Mouse (Mus musculus): ENCODE measurements around the gene Gm9639. TPM values are rescaled to one million over a fixed set of nuclear protein-coding genes. Genes with fewer than 3 reads are reported as not detected.
A peak's percentile ranks its signal among the peaks of the same experiment; 100 is the strongest.
"Not testable (repeated sequence)": the region's sequence is repeated elsewhere in the genome, so short reads cannot be mapped to it uniquely, and the experiment has no call there.

Gm9639 gene
- total RNA-seq (2021) = not detected in 2 replicates
- long read RNA-seq, experiment 1 = 0 reads
- long read RNA-seq, experiment 2 = 0 reads

DNA sequence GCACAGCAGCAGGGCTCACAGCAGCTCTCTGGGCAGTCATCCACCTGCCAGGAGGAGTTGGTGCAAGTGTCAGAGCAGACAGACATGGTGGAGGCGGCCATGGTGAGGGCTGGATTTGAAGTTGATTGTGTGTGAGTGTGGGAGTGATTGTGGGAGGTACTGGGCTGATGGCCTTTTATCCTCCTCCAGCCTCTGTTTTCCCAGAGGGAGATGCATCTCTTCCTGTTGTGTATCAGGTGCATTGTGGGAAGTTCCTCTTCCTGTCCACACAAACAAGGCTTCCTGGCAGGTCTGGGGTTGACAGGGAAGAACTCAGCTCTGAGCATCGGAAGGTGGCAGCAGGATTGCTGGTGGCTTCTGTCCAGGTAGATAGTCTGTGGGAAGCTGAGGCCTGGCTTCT, at the start of gene Gm9639:
Gm9639 (minus strand) TSS at position 101 of the 400 bp plus-strand sequence.
- DNase-seq = no peak

DNA sequence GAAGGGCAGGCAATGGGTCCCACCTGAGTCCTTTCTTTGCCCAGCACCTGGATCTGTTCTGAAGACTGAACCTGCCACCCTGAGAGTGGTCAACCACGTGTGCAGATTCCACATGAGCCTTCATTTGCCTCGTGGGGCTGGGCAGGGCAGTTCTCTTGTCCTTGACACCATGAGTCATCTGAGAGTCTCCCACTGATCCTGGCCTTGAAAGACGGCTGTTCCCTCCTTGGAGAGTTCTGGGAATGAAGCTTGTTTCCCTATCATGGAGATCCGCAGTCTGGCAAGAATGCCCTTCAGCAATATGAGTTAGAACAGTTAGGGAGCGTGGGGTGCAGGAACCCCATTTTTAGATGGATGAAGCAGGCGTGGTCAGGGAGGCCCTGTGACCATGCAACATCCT, 44.1 kb upstream of the Gm9639 start:
- DNase-seq = peak; percentile 15

DNA sequence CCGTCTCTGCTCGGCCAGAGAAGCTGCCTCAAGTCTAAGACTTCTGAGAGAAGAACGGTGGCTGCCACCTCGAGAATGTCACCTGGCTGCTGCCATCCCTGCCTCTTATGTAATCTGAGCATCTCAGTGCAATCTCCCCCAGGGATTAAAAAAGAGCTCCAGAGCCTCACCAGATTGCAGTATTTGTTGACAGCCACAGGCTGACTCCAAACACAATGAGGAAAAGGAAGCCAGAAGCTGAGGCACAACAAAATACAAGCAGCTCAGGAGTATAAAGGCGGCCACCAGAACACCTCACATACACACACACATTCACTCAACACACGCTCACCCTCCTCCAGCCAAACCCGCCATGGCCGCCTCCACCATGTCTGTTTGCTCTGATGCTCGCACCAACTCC, 40.8 kb upstream of the Gm9639 start, which contains the start of gene Krtap10-10:
Krtap10-10 (plus strand) TSS at position 301 of the 400 bp plus-strand sequence.
- no peak for DNase-seq

DNA sequence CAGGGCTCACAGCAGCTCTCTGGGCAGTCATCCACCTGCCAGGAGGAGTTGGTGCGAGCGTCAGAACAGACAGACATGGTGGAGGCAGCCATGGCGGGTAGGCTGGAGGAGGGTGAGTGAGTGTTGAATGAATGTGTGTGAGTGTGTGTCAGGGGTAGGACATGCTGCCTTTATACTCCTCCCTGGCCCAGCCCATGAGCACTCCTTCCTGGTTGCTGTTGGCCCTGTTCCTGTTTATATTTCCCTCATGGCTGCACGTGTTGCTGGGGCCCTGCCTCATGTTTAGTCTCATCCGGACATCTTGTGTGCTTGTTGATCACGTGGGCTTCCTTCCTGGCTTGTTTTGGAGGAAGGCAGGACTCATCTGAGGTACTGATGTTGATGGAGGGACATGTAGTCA, 32.1 kb upstream of the Gm9639 start, which contains the start of gene Krtap10-4:
Krtap10-4 (minus strand) TSS at position 145 of the 400 bp plus-strand sequence.
- DNase-seq = no peak

- no peak for DNase-seq
Observed at GRCm38 (mm10) chr10:77819203-77819602, 24.3 kb upstream of the Gm9639 start.

DNA sequence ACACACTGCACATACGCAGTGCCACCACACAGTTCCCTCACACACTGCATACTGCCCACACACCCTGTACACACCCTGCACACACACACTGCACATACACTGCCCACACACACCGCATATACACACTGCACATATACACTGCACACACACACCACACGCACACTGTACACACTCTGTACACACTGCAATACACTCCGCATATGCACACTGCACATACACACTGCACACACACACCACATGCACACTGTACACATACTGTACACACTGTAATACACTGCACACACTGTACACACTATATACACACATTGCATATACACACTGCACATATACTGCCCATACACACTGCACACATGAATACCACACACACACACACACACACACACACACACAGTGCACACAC, 23.6 kb upstream of the Gm9639 start:
- DNase-seq = no peak

- peak; percentile 53 for DNase-seq
Observed at GRCm38 (mm10) chr10:77815514-77815913, 20.6 kb upstream of the Gm9639 start.

GRCm38 (mm10) chr10:77814382-77814781, 19.5 kb upstream of the Gm9639 start, which contains the start of gene Gm2696:
TSS of gene Gm2696 (plus strand) at chr10:77814682.
- no peak for DNase-seq

DNA sequence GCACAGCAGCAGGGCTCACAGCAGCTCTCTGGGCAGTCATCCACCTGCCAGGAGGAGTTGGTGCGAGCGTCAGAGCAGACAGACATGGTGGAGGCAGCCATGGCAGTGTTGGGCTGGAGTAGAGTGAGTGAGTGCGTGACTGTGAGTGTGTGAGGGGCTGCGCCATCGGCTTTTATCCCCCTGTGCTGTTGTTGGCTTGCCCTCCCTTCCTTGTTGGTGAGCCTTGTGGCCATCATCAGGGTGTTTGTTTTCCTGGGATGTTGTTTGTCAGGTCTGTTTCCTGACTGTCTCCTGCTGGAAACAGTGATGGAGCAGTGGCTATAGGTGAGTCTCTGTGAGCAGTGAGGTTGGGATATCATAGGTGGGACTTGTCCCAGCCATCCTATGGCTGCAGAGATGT, 16.9 kb upstream of the Gm9639 start, which contains the start of gene Gm9507:
Gm9507 (minus strand) TSS at position 101 of the 400 bp plus-strand sequence.
- DNase-seq = no peak

- DNase-seq = no peak
Observed at GRCm38 (mm10) chr10:77804095-77804494, 9.2 kb upstream of the Gm9639 start.

GRCm38 (mm10) chr10:77798921-77799508, 4.1 kb upstream of the Gm9639 start, which contains the start of gene Gm19668:
TSS of gene Gm19668 (minus strand) at chr10:77799133.
- DNase-seq = no peak

DNA sequence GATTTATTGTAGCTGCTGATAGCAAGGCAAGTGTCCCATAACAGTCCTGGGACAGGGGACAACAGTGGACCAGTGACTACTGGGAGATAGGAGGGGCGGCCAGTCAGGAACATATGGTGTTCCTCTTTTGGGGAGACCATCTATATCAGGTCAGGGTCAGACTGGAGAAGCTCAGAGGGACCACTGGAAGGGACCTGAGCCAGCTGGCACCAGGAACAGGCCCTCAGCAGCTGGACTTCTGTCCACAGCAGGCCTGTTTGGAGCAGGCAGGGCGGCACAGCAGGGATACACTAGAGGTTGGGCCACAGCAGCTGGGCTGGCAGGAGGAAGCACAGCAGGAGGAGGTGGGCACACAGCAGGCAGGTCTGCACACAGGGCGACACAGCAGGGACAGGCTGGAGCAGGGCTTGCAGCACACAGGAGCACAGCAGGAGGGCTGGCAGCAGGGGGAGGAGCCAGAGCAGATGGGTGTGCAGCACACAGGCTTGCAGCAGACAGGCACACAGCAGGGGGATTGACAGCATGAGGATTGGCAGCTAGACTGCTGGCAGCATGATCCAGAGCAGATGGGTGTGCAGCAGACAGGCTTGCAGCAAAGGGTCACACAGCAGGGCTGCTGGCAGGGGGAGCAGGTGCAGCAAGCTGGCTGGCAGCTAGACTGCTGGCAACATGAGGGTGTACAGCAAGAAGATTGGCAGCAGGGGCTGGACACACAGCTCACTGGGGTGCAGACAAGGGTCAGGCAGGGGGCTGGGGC, 3.5 kb upstream of the Gm9639 start:
- DNase-seq = not testable (repeated sequence)

- DNase-seq = no peak
Observed at GRCm38 (mm10) chr10:77797677-77798076, 2.8 kb upstream of the Gm9639 start.

- no peak for DNase-seq
Observed at GRCm38 (mm10) chr10:77788621-77789020, 6.3 kb downstream of the Gm9639 start.

DNA sequence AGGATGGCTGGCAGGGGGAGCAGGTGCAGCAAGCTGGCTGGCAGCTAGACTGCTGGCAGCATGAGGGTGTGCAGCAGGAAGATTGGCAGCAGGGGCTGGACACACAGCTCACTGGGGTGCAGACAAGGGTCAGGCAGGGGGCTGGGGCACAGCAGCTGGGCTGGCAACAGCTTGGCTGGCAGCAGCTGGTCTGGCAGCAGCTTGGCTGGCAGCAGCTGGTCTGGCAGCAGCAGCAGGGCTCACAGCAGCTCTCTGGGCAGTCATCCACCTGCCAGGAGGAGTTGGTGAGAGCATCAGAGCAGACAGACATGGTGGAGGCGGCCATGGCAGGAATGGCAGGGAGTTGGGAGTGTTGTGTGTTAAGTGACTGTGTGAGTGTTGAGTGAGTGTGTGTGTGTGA, 7.0 kb downstream of the Gm9639 start, which contains the start of gene Gm7137:
Gm7137 (minus strand) TSS at position 325 of the 400 bp plus-strand sequence.
- peak; percentile 16 for DNase-seq

DNA sequence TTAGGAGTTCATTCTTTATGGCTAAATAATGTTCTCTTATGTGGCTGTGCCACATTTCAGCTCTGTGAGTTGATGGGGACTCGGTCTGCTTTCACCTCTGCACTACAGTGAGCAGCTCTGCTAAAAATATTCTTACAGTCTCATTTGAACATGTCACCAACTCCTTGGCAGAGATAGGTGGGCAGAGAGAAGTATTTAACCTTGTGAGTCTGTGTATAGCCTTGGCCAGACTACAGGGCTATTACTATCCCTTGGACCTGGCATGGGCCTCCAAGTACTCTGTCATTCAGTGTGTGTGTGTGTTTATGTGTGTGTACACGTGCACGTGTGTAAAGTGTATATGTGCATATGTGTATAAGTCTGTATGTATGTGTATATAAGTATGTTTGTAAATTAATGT, 11.5 kb downstream of the Gm9639 start:
- not testable (repeated sequence) for DNase-seq

DNA sequence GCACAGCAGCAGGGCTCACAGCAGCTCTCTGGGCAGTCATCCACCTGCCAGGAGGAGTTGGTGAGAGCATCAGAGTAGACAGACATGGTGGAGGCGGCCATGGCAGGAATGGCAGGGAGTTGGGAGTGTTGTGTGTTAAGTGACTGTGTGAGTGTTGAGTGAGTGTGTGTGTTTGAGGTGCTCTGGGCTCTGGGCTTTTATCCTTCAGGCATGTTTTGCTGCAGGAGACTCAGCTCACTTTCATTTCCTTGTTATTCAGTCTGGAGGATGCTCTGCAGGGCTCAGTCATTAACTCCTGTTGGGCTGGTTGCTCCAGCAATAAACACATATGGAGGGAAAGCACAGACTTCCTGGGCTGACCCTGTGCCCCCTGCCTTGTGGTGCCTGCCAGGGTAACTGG, 12.4 kb downstream of the Gm9639 start, which contains the start of gene Gm3250:
Gm3250 (minus strand) TSS at position 101 of the 400 bp plus-strand sequence.
- not testable (repeated sequence) for DNase-seq

DNA sequence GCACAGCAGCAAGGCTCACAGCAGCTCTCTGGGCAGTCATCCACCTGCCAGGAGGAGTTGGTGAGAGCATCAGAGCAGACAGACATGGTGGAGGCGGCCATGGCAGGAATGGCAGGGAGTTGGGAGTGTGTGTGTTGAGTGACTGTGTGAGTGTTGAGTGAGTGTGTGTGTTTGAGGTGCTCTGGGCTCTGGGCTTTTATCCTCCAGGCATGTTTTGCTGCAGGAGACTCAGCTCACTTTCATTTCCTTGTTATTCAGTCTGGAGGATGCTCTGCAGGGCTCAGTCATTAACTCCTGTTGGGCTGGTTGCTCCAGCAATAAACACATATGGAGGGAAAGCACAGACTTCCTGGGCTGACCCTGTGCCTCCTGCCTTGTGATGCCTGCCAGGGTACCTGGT, 18.0 kb downstream of the Gm9639 start, which contains the start of gene Gm7138:
Gm7138 (minus strand) TSS at position 101 of the 400 bp plus-strand sequence.
- DNase-seq = not testable (repeated sequence)

- DNase-seq = not testable (repeated sequence)
Observed at GRCm38 (mm10) chr10:77772142-77772541, 22.7 kb downstream of the Gm9639 start.

DNA sequence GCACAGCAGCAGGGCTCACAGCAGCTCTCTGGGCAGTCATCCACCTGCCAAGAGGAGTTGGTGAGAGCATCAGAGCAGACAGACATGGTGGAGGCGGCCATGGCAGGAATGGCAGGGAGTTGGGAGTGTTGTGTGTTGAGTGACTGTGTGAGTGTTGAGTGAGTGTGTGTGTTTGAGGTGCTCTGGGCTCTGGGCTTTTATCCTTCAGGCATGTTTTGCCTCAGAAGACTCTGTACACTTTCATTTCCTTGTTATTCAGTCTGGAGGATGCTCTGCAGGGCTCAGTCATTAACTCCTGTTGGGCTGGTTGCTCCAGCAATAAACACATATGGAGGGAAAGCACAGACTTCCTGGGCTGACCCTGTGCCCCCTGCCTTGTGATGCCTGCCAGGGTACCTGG, 23.7 kb downstream of the Gm9639 start, which contains the start of gene Gm3238:
Gm3238 (minus strand) TSS at position 101 of the 400 bp plus-strand sequence.
- not testable (repeated sequence) for DNase-seq

- no peak for DNase-seq
Observed at GRCm38 (mm10) chr10:77769727-77770126, 25.1 kb downstream of the Gm9639 start.

DNA sequence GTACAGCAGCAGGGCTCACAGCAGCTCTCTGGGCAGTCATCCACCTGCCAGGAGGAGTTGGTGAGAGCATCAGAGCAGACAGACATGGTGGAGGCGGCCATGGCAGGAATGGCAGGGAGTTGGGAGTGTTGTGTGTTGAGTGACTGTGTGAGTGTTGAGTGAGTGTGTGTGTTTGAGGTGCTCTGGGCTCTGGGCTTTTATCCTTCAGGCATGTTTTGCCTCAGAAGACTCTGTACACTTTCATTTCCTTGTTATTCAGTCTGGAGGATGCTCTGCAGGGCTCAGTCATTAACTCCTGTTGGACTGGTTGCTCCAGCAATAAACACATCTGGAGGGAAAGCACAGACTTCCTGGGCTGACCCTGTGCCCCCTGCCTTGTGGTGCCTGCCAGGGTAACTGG, 35.3 kb downstream of the Gm9639 start, which contains the start of gene Gm3233:
Gm3233 (minus strand) TSS at position 101 of the 400 bp plus-strand sequence.
- not testable (repeated sequence) for DNase-seq

DNA sequence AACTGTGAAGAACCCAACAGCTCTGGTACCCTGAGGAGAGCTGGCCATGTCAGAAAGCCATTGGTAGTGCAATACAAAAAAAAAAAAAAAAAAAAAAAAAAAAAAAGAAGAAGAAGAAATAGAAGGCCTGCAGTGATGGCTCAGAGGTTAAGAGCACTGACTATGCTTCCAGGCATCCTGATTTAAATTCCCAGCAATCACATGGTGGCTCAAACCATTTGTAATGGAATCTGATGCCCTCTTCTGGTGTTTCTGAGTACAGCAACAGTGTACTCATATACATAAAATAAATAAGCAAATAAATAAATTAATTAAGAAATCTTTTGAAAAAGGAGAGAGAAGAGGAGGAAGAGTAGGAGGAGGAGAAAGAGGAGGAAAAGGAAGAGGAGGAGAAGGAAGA, 41.4 kb downstream of the Gm9639 start:
- no peak for DNase-seq
